Mouse (Mus musculus) G1E (cell line): ENCODE measurements at regions not wholly inside any gene's neighbourhood (a gene's known extent, or its start where the extent isn't known, plus 50 kb on each side); places are given as distances from the start of the nearest gene placed in this dataset.

ENCODE experiments used
- CTCF ChIP-seq: IDR thresholded peaks from 2 replicates; pipeline ENCODE4 v1.5.1; 2012; ENCODE audit warnings: low read depth, low read length, inconsistent platforms, mixed read lengths
- GATA1 ChIP-seq: IDR thresholded peaks from 2 replicates; pipeline ENCODE4 v1.6.1; 2012; ENCODE audit warnings: borderline replicate concordance, low read length, inconsistent platforms, mixed read lengths

- TF ChIP-seq CTCF (no peak), GATA1 (no peak)
These were observed 205.2 kb upstream of the Gm12728 start for GRCm38 (mm10) chr4:105584329-105584925.
